Mouse (Mus musculus) kidney, embryonic 16.5 days (tissue): ENCODE measurements around the gene Oser1. TPM values are rescaled to one million over a fixed set of nuclear protein-coding genes. Genes with fewer than 3 reads are reported as not detected.

Experiments
- ATAC-seq: fragments of 200-750 bp; cut with Nextera tagmentation; 2 replicates; pipeline ENCODE4 v1.8.0; 2017; ENCODE audit warnings: moderate TSS enrichment; ENCODE audit not compliant: low FRiP score, low TSS enrichment
- H3K27ac ChIP-seq: fragments of 300-500 bp; sonication (generic); 2 replicates; pipeline ENCODE4 v1.5.1; 2014; ENCODE audit warnings: low read length
- H3K27me3 ChIP-seq: fragments of 300-500 bp; sonication (generic); 2 replicates; pipeline ENCODE4 v1.6.1; 2014; ENCODE audit warnings: low read length, control low read depth, mixed read lengths; ENCODE audit not compliant: insufficient read depth
- H3K36me3 ChIP-seq: fragments of 300-500 bp; sonication (generic); 2 replicates; pipeline ENCODE4 v1.6.1; 2014; ENCODE audit warnings: low read length, control low read depth, mixed read lengths; ENCODE audit not compliant: insufficient read depth
- H3K4me1 ChIP-seq: fragments of 300-500 bp; sonication (generic); 2 replicates; pipeline ENCODE4 v1.6.1; 2014; ENCODE audit warnings: low read length, control low read depth, mixed read lengths; ENCODE audit not compliant: insufficient read depth
- H3K4me2 ChIP-seq: fragments of 300-500 bp; sonication (generic); replicated peaks from 2 replicates; pipeline ENCODE4 v1.6.1; 2014; ENCODE audit warnings: low read depth, low read length
- H3K4me3 ChIP-seq: fragments of 300-500 bp; sonication (generic); 2 replicates; pipeline ENCODE4 v1.5.1; 2014; ENCODE audit warnings: mild to moderate bottlenecking, low read length
- H3K9ac ChIP-seq: fragments of 300-500 bp; sonication (generic); replicated peaks from 2 replicates; pipeline ENCODE4 v1.6.1; 2014; ENCODE audit warnings: low read length
- H3K9me3 ChIP-seq: fragments of 300-500 bp; sonication (generic); 2 replicates; pipeline ENCODE4 v1.6.1; 2016; ENCODE audit warnings: low read length, control low read depth
- WGBS: fragments of 180-500 bp; shearing (Covaris S2); extraction: QIAGEN DNeasy Blood & Tissue Kit; methylation state at CpG from one replicate; pipeline ENCODE4 v1.1.7; 2014; 5-methylcytosine and 5-hydroxymethylcytosine counted together
- polyA plus RNA-seq: library from polyadenylated mRNA; unstranded; fragments of >200 nt; fragmentation: Nextera tagmentation; extraction: Ambion mirVana; gene quantifications from 2 replicates; pipeline ENCODE4 v1.2.1, GENCODE M21; 2015

The Oser1 gene
- polyA plus RNA-seq, 1 experiment from 2014 or later = 99.2 TPM

DNA sequence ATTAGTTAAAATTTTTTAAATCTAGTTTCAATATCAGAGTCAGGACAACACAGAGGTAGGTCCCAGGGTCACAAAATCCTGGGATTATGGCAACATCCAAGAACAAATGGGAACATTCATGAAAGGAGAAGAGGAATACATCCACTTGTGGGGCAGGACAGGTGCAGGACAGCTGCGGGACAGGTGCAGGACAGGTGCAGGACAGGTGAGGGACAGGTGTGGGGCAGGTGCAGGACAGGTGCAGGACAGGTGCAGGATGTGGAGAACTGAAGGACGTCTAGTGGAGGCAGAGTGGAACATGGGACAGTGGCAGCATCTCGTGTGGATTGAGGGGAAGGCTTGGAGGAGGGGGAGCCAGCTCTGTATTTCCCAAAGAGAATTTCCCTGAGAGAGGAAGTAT is 24.8 kb upstream of the Oser1 start:
- H3K27ac ChIP-seq = no peak overlapping the region
- H3K4me2 ChIP-seq = no peak overlapping the region
- H3K4me1 ChIP-seq = no peaks in the 10 kb centered on the region
- no peak overlapping the region for H3K9ac ChIP-seq
- H3K27me3 ChIP-seq = no peaks in the 10 kb centered on the region
- ATAC-seq = no peak
- no peaks in the 10 kb centered on the region for H3K36me3 ChIP-seq
- 80% methylated on average over 3 of the region's 3 CpGs for WGBS
- H3K9me3 ChIP-seq = no peaks in the 10 kb centered on the region
- no peak overlapping the region for H3K4me3 ChIP-seq

DNA sequence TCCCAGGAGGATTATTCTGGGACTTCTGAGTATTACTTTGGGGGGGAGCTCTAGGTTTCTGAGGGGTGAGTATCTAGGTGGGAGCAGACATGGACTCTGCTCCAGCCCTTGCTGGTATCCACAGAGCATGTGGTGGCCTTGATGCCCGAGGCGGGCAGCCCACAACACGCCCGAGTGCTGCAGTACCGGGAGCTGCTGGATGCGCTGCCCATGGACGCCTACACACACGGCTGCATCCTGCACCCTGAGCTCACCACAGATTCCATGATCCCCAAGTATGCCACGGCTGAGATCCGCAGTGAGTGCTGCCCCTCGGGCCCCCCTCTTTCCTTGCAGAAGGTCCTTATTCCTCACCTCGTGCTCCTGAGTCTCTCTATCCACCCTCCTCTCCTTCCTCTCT is 22.9 kb upstream of the Oser1 start:
- no peak for ATAC-seq
- 81% methylated on average over 12 of the region's 12 CpGs for WGBS
- Histone ChIP-seq H3K27ac (no peak overlapping the region), H3K36me3 (no peaks in the 10 kb centered on the region), H3K9me3 (no peaks in the 10 kb centered on the region), H3K27me3 (no peaks in the 10 kb centered on the region), H3K9ac (no peak overlapping the region), H3K4me2 (no peak overlapping the region), H3K4me1 (no peaks in the 10 kb centered on the region), H3K4me3 (no peak overlapping the region)

DNA sequence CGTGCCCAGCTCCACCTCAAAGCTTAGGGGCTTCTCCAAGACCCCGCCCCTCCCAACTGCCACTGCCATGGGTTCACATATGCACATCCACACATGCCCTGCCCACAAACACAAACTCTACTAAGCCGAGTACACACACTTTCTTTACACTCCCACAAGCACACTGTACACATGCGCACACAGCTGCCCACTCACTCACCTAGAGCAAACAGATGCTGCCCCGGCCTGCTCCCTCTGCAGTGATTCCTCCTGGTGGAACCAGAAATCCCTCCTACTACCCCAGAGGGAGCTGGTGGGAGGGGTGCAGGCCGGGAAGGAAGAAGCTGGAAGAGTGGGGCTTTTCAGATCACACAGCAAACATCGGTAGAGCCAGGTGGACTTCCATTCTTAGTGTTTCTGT is 19.5 kb upstream of the Oser1 start:
- no peak for ATAC-seq
- Histone ChIP-seq H3K27ac (no peak overlapping the region), H3K27me3 (peaks cover 7% of the 10 kb centered on the region), H3K4me3 (no peak overlapping the region), H3K4me1 (no peaks in the 10 kb centered on the region), H3K9ac (no peak overlapping the region), H3K4me2 (no peak overlapping the region), H3K9me3 (no peaks in the 10 kb centered on the region), H3K36me3 (no peaks in the 10 kb centered on the region)
- 66% methylated on average over 7 of the region's 7 CpGs for WGBS

DNA sequence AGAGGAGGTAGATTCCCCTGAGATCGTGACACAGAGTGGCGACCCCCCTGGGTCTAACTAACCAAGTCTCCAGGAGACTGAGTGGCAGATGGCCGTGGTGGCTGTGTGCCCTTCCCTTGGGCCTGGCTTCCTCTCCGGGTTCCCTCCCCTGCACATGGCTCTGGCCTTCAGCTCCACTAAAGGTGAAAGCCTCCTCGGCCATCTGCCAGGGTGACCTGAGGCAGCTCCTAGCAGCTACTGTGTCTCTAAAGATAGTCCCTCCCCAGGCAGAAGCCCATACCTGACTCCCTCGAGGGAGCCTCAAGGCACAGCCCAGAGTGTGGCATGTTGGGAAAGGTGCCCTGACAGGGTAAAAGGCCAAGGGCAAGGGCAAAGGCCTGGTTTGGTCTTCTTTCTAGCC is 19.0 kb upstream of the Oser1 start:
- ATAC-seq = no peak
- no peak overlapping the region for H3K4me3 ChIP-seq
- H3K9ac ChIP-seq = no peak overlapping the region
- H3K27me3 ChIP-seq = peaks cover 12% of the 10 kb centered on the region
- no peak overlapping the region for H3K4me2 ChIP-seq
- no peaks in the 10 kb centered on the region for H3K9me3 ChIP-seq
- no peak overlapping the region for H3K27ac ChIP-seq
- 65% methylated on average over 6 of the region's 6 CpGs for WGBS
- H3K4me1 ChIP-seq = peaks cover under 1% of the 10 kb centered on the region
- H3K36me3 ChIP-seq = no peaks in the 10 kb centered on the region

DNA sequence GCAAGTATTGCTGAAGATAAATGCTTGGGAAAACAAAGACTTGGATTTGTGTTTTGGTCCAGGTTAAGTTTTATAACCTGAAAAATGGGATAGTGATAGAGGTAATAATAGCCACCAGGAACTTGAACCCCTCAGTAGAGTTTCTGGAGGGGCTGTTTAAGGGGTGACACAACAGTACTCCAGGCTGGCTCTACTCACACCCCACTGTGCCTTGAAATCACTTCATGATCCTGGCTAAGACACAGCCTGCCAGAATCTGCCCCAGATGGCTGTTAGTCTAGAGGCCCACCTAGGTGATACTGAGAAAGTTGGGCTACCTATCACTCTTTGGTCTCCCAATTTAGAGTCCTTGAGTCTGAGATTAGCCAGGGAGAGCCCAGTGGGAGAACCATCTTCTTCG is 15.0 kb upstream of the Oser1 start:
- Histone ChIP-seq H3K4me1 (peaks cover 6% of the 10 kb centered on the region), H3K4me2 (no peak overlapping the region), H3K9me3 (no peaks in the 10 kb centered on the region), H3K36me3 (no peaks in the 10 kb centered on the region), H3K4me3 (no peak overlapping the region), H3K9ac (no peak overlapping the region), H3K27me3 (peaks cover 22% of the 10 kb centered on the region), H3K27ac (no peak overlapping the region)
- ATAC-seq = no peak
- 72% methylated on average over 1 of the region's 1 CpGs for WGBS

DNA sequence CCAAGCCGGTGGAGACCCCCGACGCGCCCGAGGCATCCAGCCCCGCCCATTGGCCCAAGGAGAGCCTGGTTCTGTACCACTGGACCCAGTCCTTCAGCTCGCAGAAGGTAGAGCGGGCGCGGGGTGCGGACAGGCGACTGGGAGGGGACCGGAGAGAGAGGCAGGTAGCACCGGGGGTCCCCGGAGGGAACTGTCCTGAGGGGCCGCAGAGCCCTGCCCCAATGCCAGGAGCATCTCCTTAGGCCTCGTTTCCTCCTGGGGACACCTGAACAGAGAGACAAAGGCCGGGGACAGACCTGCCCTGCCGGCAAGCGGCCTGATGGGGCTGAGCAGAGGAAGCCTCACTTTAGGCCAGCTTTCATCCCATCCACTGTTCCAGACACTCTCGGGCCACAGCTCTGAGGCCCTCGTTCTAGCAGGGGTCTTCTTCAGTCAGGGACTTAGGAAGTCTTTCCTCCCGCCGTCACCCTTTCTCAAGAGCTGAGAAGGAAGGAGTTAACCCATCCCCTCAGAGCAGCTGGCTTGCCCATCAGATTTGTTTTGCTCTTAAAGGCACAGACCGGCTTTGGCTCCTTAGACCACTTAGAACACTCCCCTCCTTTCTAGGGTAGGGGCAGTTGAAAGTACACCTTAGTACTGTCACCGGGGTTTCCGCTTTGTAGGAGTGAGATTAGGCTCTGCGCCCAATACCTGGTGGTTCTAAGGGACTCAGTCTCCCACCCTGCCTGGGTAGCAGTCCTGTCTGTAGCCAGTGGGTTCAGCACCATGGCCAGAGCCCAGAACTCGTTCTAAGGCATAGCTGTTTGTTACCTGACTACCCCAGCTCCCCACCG is 14.3 kb upstream of the Oser1 start:
- Histone ChIP-seq H3K27ac (no peak overlapping the region), H3K4me3 (peak overlapping the region; percentile 25), H3K4me1 (peaks cover 6% of the 10 kb centered on the region), H3K9me3 (no peaks in the 10 kb centered on the region), H3K4me2 (peak overlapping the region; percentile 44), H3K36me3 (no peaks in the 10 kb centered on the region), H3K27me3 (peaks cover 22% of the 10 kb centered on the region), H3K9ac (no peak overlapping the region)
- WGBS = 1% methylated on average over 30 of the region's 30 CpGs
- ATAC-seq = peak; percentile 65; the same call in 1 of the 2 replicates

DNA sequence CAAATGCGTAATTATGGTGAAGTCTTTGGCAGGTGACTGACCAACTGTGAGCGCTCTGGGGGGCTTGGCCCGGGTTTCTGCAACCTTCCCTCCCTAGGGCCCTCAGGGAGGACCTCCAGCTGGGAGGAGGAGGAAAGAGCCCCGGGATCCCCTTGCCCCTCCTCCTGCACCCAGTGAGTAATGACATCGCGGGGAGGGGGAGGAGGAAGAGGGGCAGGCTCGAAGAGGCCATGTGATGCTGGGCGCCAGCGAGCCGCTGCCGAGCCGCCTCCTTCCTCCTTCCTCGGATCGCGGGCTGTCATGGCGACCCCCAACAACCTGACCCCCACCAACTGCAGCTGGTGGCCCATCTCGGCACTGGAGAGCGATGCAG is 13.7 kb upstream of the Oser1 start, which contains the start of gene Gdap1l1:
Gene Gdap1l1 (plus strand): TSS at position 231 of the 373 bp plus-strand sequence.
- Histone ChIP-seq H3K9me3 (no peaks in the 10 kb centered on the region), H3K4me1 (peaks cover 6% of the 10 kb centered on the region), H3K36me3 (no peaks in the 10 kb centered on the region), H3K27ac (no peak within 1 kb of the TSS), H3K9ac (no peak within 1 kb of the TSS), H3K27me3 (peaks cover 22% of the 10 kb centered on the region), H3K4me2 (peak within 1 kb of the TSS; percentile 44), H3K4me3 (peak within 1 kb of the TSS; percentile 25)
- WGBS = under 1% methylated on average over 18 of the region's 18 CpGs
- ATAC-seq = 0 out of 2 replicates have a peak, but pooled peaks have one; percentile 15

DNA sequence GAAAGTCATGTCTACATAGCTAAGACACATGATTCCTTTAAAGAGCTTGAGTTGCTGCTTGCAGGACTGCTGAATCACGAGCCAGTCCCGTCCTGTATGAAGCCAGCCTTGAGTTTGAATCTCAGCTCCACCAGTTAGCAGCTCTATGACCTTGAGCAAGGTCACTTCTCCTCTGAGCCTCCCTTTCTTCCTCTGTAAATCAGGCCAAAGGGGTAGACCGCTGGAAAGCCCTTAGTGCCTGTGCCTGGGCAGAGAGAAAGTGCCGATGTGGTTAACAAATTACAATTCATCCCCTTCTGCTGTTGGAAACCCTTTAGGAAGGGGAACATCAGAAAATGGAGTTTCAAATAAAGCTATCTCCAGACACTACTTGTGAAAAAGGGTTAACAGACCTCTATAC is 13.3 kb upstream of the Oser1 start:
- Histone ChIP-seq H3K4me2 (peak overlapping the region; percentile 44; the same call in 1 of the 2 replicates), H3K4me3 (peak overlapping the region; percentile 25; the same call in 1 of the 2 replicates), H3K27me3 (peaks cover 22% of the 10 kb centered on the region), H3K4me1 (peaks cover 6% of the 10 kb centered on the region), H3K9ac (no peak overlapping the region), H3K27ac (no peak overlapping the region), H3K36me3 (no peaks in the 10 kb centered on the region), H3K9me3 (no peaks in the 10 kb centered on the region)
- WGBS = 31% methylated on average over 4 of the region's 4 CpGs
- ATAC-seq = no peak

DNA sequence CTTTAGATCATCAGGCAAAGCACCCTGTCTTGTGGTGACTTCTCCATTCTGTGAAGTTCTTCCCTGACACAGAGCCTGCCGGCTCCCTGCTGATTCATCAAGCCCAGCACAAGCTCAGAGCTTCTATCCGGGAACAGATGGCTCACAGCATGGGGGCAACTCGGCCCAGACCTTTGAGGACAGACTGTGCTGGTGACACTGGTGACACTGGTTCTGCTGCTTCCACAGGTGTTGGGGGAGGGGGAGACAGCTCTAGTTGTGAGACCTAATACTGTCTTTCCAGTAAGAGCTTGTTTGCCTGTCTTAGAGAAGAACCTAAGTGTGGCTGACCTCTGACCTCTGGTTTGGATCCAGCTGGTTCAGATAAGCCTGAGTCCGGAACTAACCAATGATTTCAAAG is 9.5 kb upstream of the Oser1 start:
- 29% methylated on average over 4 of the region's 4 CpGs for WGBS
- Histone ChIP-seq H3K4me3 (no peak overlapping the region), H3K4me1 (peaks cover 6% of the 10 kb centered on the region), H3K27me3 (peaks cover 14% of the 10 kb centered on the region), H3K9ac (no peak overlapping the region), H3K36me3 (no peaks in the 10 kb centered on the region), H3K9me3 (no peaks in the 10 kb centered on the region), H3K27ac (no peak overlapping the region), H3K4me2 (no peak overlapping the region)
- ATAC-seq = no peak

DNA sequence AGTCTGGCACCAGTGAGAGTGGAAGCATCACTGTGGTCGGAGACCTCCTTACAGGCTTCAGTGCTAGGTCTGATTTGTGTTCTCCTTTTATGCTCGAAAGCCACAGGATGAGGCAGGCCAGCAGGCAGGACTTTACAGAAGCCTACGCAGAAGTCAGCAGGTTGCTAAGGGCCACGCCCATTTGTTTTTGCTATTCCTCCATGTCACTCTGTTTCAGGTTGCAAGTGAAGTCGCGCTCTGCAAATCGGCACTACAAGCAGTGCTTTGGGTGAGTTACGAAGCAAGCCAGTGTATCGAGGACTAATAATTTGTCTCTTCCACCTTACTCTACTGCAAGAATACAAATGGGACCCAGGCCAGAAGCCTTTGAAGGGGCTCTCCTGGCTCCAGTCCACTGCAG is 6.8 kb upstream of the Oser1 start:
- ATAC-seq = no peak

More for the DNA sequence above, 6.8 kb upstream of the Oser1 start:
- Histone ChIP-seq H3K27me3 (no peaks in the 10 kb centered on the region), H3K4me3 (no peak overlapping the region), H3K27ac (no peak overlapping the region), H3K9ac (no peak overlapping the region), H3K4me1 (no peaks in the 10 kb centered on the region), H3K9me3 (no peaks in the 10 kb centered on the region), H3K4me2 (no peak overlapping the region), H3K36me3 (no peaks in the 10 kb centered on the region)
- WGBS = 79% methylated on average over 9 of the region's 9 CpGs
